Mouse (Mus musculus) CH12.LX (cell line): ENCODE measurements around the gene Sacm1l. TPM values are rescaled to one million over a fixed set of nuclear protein-coding genes. Genes with fewer than 3 reads are reported as not detected.

ENCODE experiments used
- DNase-seq: peaks from one replicate; pipeline ENCODE4 v3.0.0-alpha.2; 2013; ENCODE audit errors: extremely low read depth
- H3K27ac ChIP-seq: 2 replicates; pipeline ENCODE4 v1.5.1; 2012; ENCODE audit warnings: low read depth, mild to moderate bottlenecking, control low read depth, moderate library complexity; ENCODE audit not compliant: insufficient read depth
- H3K27me3 ChIP-seq: replicated peaks from 2 replicates; pipeline ENCODE3; 2012; ENCODE audit warnings: inconsistent platforms
- H3K36me3 ChIP-seq, 2 experiments: replicated peaks in 1 of 2; 2 replicates each; pipeline versions ENCODE3 to v1.6.1; 2012; ENCODE audit warnings: inconsistent platforms in 1 of 2, low read length in 1 of 2, mild to moderate bottlenecking in 1 of 2, mixed read lengths in 1 of 2, moderate library complexity in 1 of 2; ENCODE audit not compliant: control insufficient read depth in 1 of 2, insufficient read depth in 1 of 2
- H3K4me1 ChIP-seq, 2 experiments: 2 replicates each; pipeline ENCODE4 v1.6.1; 2012; ENCODE audit warnings: inconsistent platforms in 1 of 2, moderate library complexity in 1 of 2; ENCODE audit not compliant: insufficient read depth in 2 of 2, control insufficient read depth in 1 of 2
- H3K4me2 ChIP-seq: 2 replicates; pipeline ENCODE4 v1.6.1; 2012; ENCODE audit warnings: low read depth, mild to moderate bottlenecking, control low read depth; ENCODE audit not compliant: poor library complexity, insufficient read depth, severe bottlenecking
- H3K4me3 ChIP-seq, 3 experiments: fragments of 150-350 bp in 1 of 3; sonication (generic) in 1 of 3; replicated peaks in 1 of 3; 2 replicates each; pipeline versions ENCODE3 to v1.5.1; 2011 to 2012; ENCODE audit warnings: low read depth in 2 of 3, low read length in 2 of 3, mild to moderate bottlenecking in 2 of 3, moderate library complexity in 2 of 3, control low read depth in 1 of 3, improper control_type of control experiment in 1 of 3, inconsistent platforms in 1 of 3, mixed read lengths in 1 of 3; ENCODE audit not compliant: poor library complexity in 1 of 3
- H3K79me2 ChIP-seq: replicated peaks from 2 replicates; pipeline ENCODE4 v1.6.1; 2012; ENCODE audit warnings: mild to moderate bottlenecking, moderate library complexity; ENCODE audit not compliant: control insufficient read depth, poor library complexity, insufficient read depth, severe bottlenecking; ENCODE audit errors: extremely low read depth
- H3K9ac ChIP-seq: 2 replicates; pipeline ENCODE4 v1.6.1; 2012; ENCODE audit warnings: low read depth, mild to moderate bottlenecking, control low read depth, moderate library complexity; ENCODE audit not compliant: insufficient read depth
- H3K9me3 ChIP-seq: replicated peaks from 2 replicates; pipeline ENCODE3; 2012; ENCODE audit warnings: low read length, inconsistent platforms, mixed read lengths
- BHLHE40 ChIP-seq: IDR thresholded peaks from 2 replicates; pipeline ENCODE4 v1.6.1; 2011; ENCODE audit warnings: mild to moderate bottlenecking, low read depth, low read length, improper control_type of control experiment
- ELF1 ChIP-seq: IDR thresholded peaks from 2 replicates; pipeline ENCODE4 v1.6.1; 2014; ENCODE audit warnings: low read depth, mild to moderate bottlenecking, inconsistent platforms, low read length, improper control_type of control experiment
- EP300 ChIP-seq: IDR thresholded peaks from 2 replicates; pipeline ENCODE4 v1.6.1; 2011; ENCODE audit warnings: low read length, improper control_type of control experiment
- ETS1 ChIP-seq: conservative IDR thresholded peaks from 2 replicates; pipeline ENCODE4 v1.6.1; 2012; ENCODE audit warnings: low read depth, mild to moderate bottlenecking, inconsistent platforms, low read length, improper control_type of control experiment, moderate library complexity
- GABPA ChIP-seq: IDR thresholded peaks from 2 replicates; pipeline ENCODE4 v1.6.1; 2012; ENCODE audit warnings: low read depth, low read length, improper control_type of control experiment, inconsistent platforms; ENCODE audit not compliant: insufficient replicate concordance
- IRF4 ChIP-seq: IDR thresholded peaks from 2 replicates; pipeline ENCODE4 v1.6.1; 2014; ENCODE audit warnings: low read depth, mild to moderate bottlenecking, inconsistent platforms, low read length, improper control_type of control experiment
- JUN ChIP-seq: IDR thresholded peaks from 2 replicates; pipeline ENCODE4 v1.6.1; 2011; ENCODE audit warnings: low read depth, mild to moderate bottlenecking, low read length, improper control_type of control experiment, moderate library complexity; ENCODE audit not compliant: insufficient read depth
- JUND ChIP-seq: conservative IDR thresholded peaks from 2 replicates; pipeline ENCODE4 v1.6.1; 2011; ENCODE audit warnings: low read depth, low read length, improper control_type of control experiment
- MAX ChIP-seq: IDR thresholded peaks from 2 replicates; pipeline ENCODE4 v1.6.1; 2011; ENCODE audit warnings: low read length, improper control_type of control experiment
- MYC ChIP-seq: IDR thresholded peaks from 2 replicates; pipeline ENCODE4 v1.6.1; 2011; ENCODE audit warnings: low read depth, mild to moderate bottlenecking, improper control_type of control experiment, low read length
- NELFE ChIP-seq: IDR thresholded peaks from 2 replicates; pipeline ENCODE4 v1.6.1; 2011; ENCODE audit warnings: low read depth, low read length, improper control_type of control experiment
- NRF1 ChIP-seq: IDR thresholded peaks from 2 replicates; pipeline ENCODE4 v1.6.1; 2014; ENCODE audit warnings: low read depth, mild to moderate bottlenecking, inconsistent platforms, low read length, improper control_type of control experiment, moderate library complexity
- PAX5 ChIP-seq: IDR thresholded peaks from 2 replicates; pipeline ENCODE4 v1.6.1; 2012; ENCODE audit warnings: low read length, inconsistent platforms, mixed read lengths
- POLR2A ChIP-seq: IDR thresholded peaks from 2 replicates; pipeline ENCODE4 v1.6.1; 2011; ENCODE audit warnings: low read depth, mild to moderate bottlenecking, improper control_type of control experiment, low read length
- POLR2AphosphoS2 ChIP-seq: IDR thresholded peaks from 2 replicates; pipeline ENCODE4 v1.6.1; 2011; ENCODE audit warnings: low read depth, low read length, improper control_type of control experiment
- RCOR1 ChIP-seq: conservative IDR thresholded peaks from 2 replicates; pipeline ENCODE4 v1.6.1; 2012; ENCODE audit warnings: low read depth, mild to moderate bottlenecking, inconsistent platforms, low read length, improper control_type of control experiment
- SIN3A ChIP-seq: IDR thresholded peaks from 2 replicates; pipeline ENCODE4 v1.6.1; 2012; ENCODE audit warnings: low read length, improper control_type of control experiment, inconsistent platforms
- TBP ChIP-seq: conservative IDR thresholded peaks from 2 replicates; pipeline ENCODE4 v1.6.1; 2011; ENCODE audit warnings: low read depth, low read length, improper control_type of control experiment
- UBTF ChIP-seq: IDR thresholded peaks from 2 replicates; pipeline ENCODE4 v1.6.1; 2012; ENCODE audit warnings: low read depth, mild to moderate bottlenecking, inconsistent platforms, low read length, improper control_type of control experiment, moderate library complexity
- USF1 ChIP-seq: IDR thresholded peaks from 2 replicates; pipeline ENCODE4 v1.6.1; 2014; ENCODE audit warnings: low read depth, mild to moderate bottlenecking, inconsistent platforms, low read length, improper control_type of control experiment
- USF2 ChIP-seq: conservative IDR thresholded peaks from 2 replicates; pipeline ENCODE4 v1.6.1; 2011; ENCODE audit warnings: low read depth, low read length, improper control_type of control experiment
- ZC3H11A ChIP-seq: IDR thresholded peaks from 2 replicates; pipeline ENCODE4 v1.6.1; 2012; ENCODE audit warnings: low read depth, mild to moderate bottlenecking, inconsistent platforms, low read length, improper control_type of control experiment
- ZKSCAN1 ChIP-seq: IDR thresholded peaks from 2 replicates; pipeline ENCODE4 v1.6.1; 2012; ENCODE audit warnings: low read depth, inconsistent platforms, low read length, improper control_type of control experiment, borderline replicate concordance
- ZMIZ1 ChIP-seq: IDR thresholded peaks from 2 replicates; pipeline ENCODE4 v1.6.1; 2012; ENCODE audit warnings: low read depth, mild to moderate bottlenecking, inconsistent platforms, low read length, improper control_type of control experiment
- ZNF384 ChIP-seq: IDR thresholded peaks from 2 replicates; pipeline ENCODE4 v1.6.1; 2012; ENCODE audit warnings: low read depth, low read length, improper control_type of control experiment, inconsistent platforms
- dilution Hi-C: fragments of 300-500 bp; cut with MboI; formaldehyde crosslinking; loops from 2 replicates; pipeline ENCODE4 v1.14.3; 2020; ENCODE audit warnings: low sequenced_read_pairs; ENCODE audit not compliant: extremely low pct_unique_long_range_greater_than_20kb, extremely low pct_ligation_motif_present
- in situ Hi-C: fragments of 300-500 bp; cut with MboI; formaldehyde crosslinking; loops from 3 replicates; pipeline ENCODE4 v1.14.3; 2019; ENCODE audit warnings: low sequenced_read_pairs, low pct_ligation_motif_present, low pct_unique_long_range_greater_than_20kb, mixed read lengths
- polyA plus RNA-seq: library from polyadenylated mRNA; unstranded; fragments of >175 nt; gene quantifications from 2 replicates; pipeline ENCODE4 v1.2.1, GENCODE M21; 2012; ENCODE audit warnings: low read depth; ENCODE audit not compliant: insufficient read length
- total RNA-seq, 2 experiments: library from RNA; depleted of rRNA; stranded (reverse); fragments of 300-350 nt in 1 of 2; fragments of >200 nt in 1 of 2; gene quantifications; 2 replicates each; pipeline ENCODE4 v1.2.3; 2012 to 2014

The Sacm1l gene
- total and polyA plus RNA-seq, 3 experiments: 31.1 to 67.6 (median 37.4) TPM

GRCm38 (mm10) chr9:123484830-123485229 is 44.7 kb upstream of the Sacm1l start:
- H3K9ac ChIP-seq: no peak overlapping the region
- no peak overlapping the region for H3K27ac ChIP-seq
- peaks cover 42 to 85% of the 10 kb centered on the region in 2 experiments for H3K36me3 ChIP-seq
- H3K27me3 ChIP-seq: no peaks in the 10 kb centered on the region
- no peaks in the 10 kb centered on the region for H3K9me3 ChIP-seq
- H3K4me1 ChIP-seq: peaks cover 27 to 71% of the 10 kb centered on the region in 2 experiments
- H3K79me2 ChIP-seq: peaks cover 95% of the 10 kb centered on the region
- dilution Hi-C loops: no loop called here
- H3K4me2 ChIP-seq: no peak overlapping the region; the same call in 1 of the 2 replicates
- in situ Hi-C loops: no loop called here
- no peak for TF ChIP-seq POLR2AphosphoS2
- TF ChIP-seq ELF1: no peak
- TF ChIP-seq ZMIZ1: no peak
- TF ChIP-seq MAX: no peak
- TF ChIP-seq UBTF: no peak
- TF ChIP-seq PAX5: no peak
- no peak for TF ChIP-seq NRF1
- no peak for TF ChIP-seq MYC
- no peak for DNase-seq
- no peak overlapping the region for H3K4me3 ChIP-seq

DNA sequence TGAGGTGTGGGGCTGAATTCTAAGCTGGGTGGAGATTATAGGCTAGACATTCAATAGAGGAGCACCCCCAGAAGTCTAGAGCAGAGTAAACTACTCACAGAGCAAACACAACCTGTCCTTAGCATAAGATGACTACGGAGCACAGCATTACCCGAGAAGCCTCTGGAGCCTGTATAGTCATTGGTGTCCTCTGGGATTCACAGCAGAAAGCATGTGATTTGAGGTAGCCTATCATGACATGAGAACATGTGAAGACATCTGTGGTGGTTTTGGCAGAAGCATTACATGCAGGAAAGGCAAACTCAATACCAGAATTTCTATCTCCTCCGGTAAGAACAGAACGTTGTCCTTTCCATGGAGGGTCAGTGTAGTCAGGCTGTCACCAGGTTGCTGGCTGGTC is 44.0 kb upstream of the Sacm1l start:
- dilution Hi-C loops: no loop called here

GRCm38 (mm10) chr9:123486635-123487034 is 42.9 kb upstream of the Sacm1l start:
- H3K4me3 ChIP-seq: no peak overlapping the region
- no peak overlapping the region for H3K27ac ChIP-seq
- peaks cover 97% of the 10 kb centered on the region for H3K79me2 ChIP-seq
- H3K9me3 ChIP-seq: no peaks in the 10 kb centered on the region
- H3K4me2 ChIP-seq: no peak overlapping the region
- dilution Hi-C loops: no loop called here
- no peak for TF ChIP-seq NELFE
- no peak for TF ChIP-seq POLR2A
- TF ChIP-seq ZC3H11A: no peak
- no peak for TF ChIP-seq BHLHE40
- TF ChIP-seq GABPA: no peak
- TF ChIP-seq ELF1: no peak
- TF ChIP-seq, all 38 proteins: peak for 0
- H3K27me3 ChIP-seq: no peaks in the 10 kb centered on the region
- H3K9ac ChIP-seq: no peak overlapping the region
- peaks cover 47 to 86% of the 10 kb centered on the region in 2 experiments for H3K36me3 ChIP-seq
- H3K4me1 ChIP-seq: peaks cover 31 to 88% of the 10 kb centered on the region in 2 experiments
- in situ Hi-C loops: no loop called here
- DNase-seq: no peak

More for the DNA sequence above, 44.0 kb upstream of the Sacm1l start:
- H3K36me3 ChIP-seq: peaks cover 43 to 86% of the 10 kb centered on the region in 2 experiments
- no peaks in the 10 kb centered on the region for H3K27me3 ChIP-seq
- no peak overlapping the region for H3K9ac ChIP-seq
- peak overlapping the region in 1 of 3 experiments; percentile 1 for H3K4me3 ChIP-seq
- DNase-seq: no peak
- in situ Hi-C loops: no loop called here
- peaks cover 97% of the 10 kb centered on the region for H3K79me2 ChIP-seq
- TF ChIP-seq RCOR1 (no peak), ETS1 (no peak), GABPA (no peak), SIN3A (no peak), ZKSCAN1 (no peak), NRF1 (no peak), USF1 (no peak), EP300 (no peak; the same call in 1 of the 2 replicates), ZNF384 (no peak), POLR2A (no peak), MAX (no peak), IRF4 (no peak), JUN (no peak), ELF1 (no peak), ZC3H11A (no peak), TBP (no peak), USF2 (no peak), JUND (no peak)
- peaks cover 29 to 78% of the 10 kb centered on the region in 2 experiments for H3K4me1 ChIP-seq
- no peak overlapping the region for H3K4me2 ChIP-seq
- no peaks in the 10 kb centered on the region for H3K9me3 ChIP-seq
- no peak overlapping the region for H3K27ac ChIP-seq
